Mouse (Mus musculus): ENCODE measurements around the gene Atp6v0b. TPM values are rescaled to one million over a fixed set of nuclear protein-coding genes. Genes with fewer than 3 reads are reported as not detected.

The Atp6v0b gene
- 137 and 146 TPM in 2 replicates for polyA plus RNA-seq (2011; ENCODE audit: insufficient read length, low read depth, missing spikeins)

DNA sequence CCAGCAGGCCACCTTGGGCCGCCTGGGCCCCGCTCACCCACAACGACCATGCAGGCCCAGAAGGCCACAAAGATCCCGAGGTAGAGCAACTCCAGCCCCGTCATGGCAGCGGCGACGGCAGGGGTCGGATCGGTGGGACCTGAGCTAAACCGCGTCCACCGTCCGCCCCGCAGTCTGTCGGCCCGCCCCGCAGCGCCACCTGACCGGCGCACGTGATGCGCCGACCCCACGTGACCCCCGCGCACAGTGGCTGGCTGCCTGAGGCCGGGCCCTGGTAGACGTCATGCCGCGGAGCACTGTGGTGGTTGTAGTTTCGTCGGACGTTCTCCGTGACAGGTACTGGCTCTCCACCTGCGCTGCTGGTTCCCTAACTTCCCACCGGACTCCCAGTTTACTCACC is at the start of gene Atp6v0b:
Gene Atp6v0b, minus strand, starts transcription at position 201 of the 400 bp plus-strand sequence.
- Histone ChIP-seq H3K4me1 (ENCODE audit: control insufficient read depth, insufficient read depth, low read length) (no peaks in the 10 kb centered on the region; the same call in 1 of the 2 replicates), H3K27ac (ENCODE audit: insufficient read depth, low read length) (no peak within 1 kb of the TSS), H3K4me3 (ENCODE audit: insufficient read depth, low read length) (peak within 1 kb of the TSS; percentile 76)
- TF ChIP-seq CTCF (IDR thresholded peaks at IDR 0.05; ENCODE audit: borderline replicate concordance, insufficient read depth, low read length) (no peak), POLR2A (IDR thresholded peaks at IDR 0.05; ENCODE audit: low read depth, low read length) (peak; percentile 80)

DNA sequence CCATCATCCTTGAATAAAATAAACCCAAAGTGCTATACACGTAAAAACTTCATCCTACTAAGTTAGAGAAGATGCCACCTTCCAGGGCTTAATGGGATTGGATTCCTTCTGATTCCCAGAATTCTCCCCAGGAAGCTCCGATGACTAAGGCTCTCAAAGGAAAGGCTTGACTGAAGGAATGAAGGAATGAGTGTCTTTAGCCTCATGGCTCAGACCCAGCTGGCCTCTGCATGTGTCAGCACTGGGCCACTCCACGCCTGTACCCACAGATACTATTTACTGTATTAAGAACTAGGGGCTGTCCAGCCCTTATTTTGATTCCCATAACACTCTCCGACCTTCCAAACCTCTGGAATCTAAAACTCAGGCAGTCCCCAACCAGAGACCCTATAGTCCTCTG is 46.9 kb upstream of the Atp6v0b start:
- Histone ChIP-seq H3K27ac (ENCODE audit: insufficient read depth, low read length) (peak overlapping the region; percentile 85), H3K4me3 (ENCODE audit: insufficient read depth, low read length) (no peak overlapping the region), H3K4me1 (ENCODE audit: control insufficient read depth, insufficient read depth, low read length) (peaks cover 9% of the 10 kb centered on the region; the same call in 1 of the 2 replicates)
- TF ChIP-seq CTCF (IDR thresholded peaks at IDR 0.05; ENCODE audit: borderline replicate concordance, insufficient read depth, low read length) = no peak
- no peak for TF ChIP-seq POLR2A (IDR thresholded peaks at IDR 0.05; ENCODE audit: low read depth, low read length)

DNA sequence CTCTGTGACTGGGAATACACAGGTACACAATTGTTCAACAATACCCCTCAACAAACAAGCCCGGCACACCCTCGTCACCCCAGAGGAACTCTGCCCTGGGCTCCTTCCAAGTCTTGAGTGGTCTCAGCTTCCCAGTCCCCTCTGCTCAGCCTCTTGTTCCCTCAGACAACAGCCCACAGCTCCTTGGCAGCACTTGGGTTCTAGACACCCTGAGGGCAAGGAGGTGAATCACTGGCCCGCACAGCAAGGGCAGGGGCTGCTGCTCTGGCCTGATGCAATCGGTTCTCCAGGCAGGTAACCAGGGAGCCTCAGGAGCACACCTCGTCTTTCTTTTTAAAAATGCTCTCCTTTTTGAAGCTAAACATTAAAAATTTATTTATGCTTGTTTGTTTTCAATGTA is 46.1 kb upstream of the Atp6v0b start:
- TF ChIP-seq CTCF (IDR thresholded peaks at IDR 0.05; ENCODE audit: borderline replicate concordance, insufficient read depth, low read length) (no peak), POLR2A (IDR thresholded peaks at IDR 0.05; ENCODE audit: low read depth, low read length) (no peak)
- Histone ChIP-seq H3K27ac (ENCODE audit: insufficient read depth, low read length) (peak overlapping the region; percentile 54; the same call in 1 of the 2 replicates), H3K4me1 (ENCODE audit: control insufficient read depth, insufficient read depth, low read length) (peaks cover 9% of the 10 kb centered on the region; the same call in 1 of the 2 replicates), H3K4me3 (ENCODE audit: insufficient read depth, low read length) (no peak overlapping the region)

DNA sequence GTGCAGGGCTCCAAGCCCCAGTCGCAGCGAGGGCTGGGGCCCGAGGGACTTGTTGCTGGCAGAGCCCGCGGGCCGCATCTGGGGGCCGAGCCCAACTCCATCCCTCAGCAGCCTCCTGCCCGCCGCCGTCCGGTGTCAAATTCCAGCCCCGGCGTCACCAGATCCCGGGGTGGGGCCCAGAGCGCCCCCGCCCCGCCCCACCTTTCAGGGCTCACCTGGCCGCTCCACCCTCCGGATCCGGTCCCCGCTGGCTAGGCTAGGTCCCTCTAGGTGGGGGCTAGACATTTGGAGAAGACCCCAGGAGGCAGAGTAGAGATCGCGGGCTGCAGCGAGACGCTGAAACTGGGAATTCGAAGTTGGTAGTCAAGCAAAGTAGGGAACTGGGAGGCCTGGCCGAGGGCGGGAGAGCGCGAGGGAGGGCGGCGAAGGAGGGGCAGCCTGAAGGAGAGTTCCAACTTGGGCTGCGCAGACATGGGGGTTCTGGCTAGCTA is 42.3 kb upstream of the Atp6v0b start, which contains the start of gene Artn:
Gene Artn, minus strand, starts transcription at position 373 of the 491 bp plus-strand sequence.
- H3K4me3 ChIP-seq (ENCODE audit: insufficient read depth, low read length) = peak within 1 kb of the TSS; percentile 16
- peaks cover 8% of the 10 kb centered on the region; the same call in 1 of the 2 replicates for H3K4me1 ChIP-seq (ENCODE audit: control insufficient read depth, insufficient read depth, low read length)
- H3K27ac ChIP-seq (ENCODE audit: insufficient read depth, low read length) = 0 out of 2 replicates have a peak within 1 kb of the TSS, but pooled peaks have one; percentile 2
- TF ChIP-seq CTCF (IDR thresholded peaks at IDR 0.05; ENCODE audit: borderline replicate concordance, insufficient read depth, low read length) (no peak), POLR2A (IDR thresholded peaks at IDR 0.05; ENCODE audit: low read depth, low read length) (0 out of 2 replicates have a peak, but pooled peaks have one; percentile 31)

DNA sequence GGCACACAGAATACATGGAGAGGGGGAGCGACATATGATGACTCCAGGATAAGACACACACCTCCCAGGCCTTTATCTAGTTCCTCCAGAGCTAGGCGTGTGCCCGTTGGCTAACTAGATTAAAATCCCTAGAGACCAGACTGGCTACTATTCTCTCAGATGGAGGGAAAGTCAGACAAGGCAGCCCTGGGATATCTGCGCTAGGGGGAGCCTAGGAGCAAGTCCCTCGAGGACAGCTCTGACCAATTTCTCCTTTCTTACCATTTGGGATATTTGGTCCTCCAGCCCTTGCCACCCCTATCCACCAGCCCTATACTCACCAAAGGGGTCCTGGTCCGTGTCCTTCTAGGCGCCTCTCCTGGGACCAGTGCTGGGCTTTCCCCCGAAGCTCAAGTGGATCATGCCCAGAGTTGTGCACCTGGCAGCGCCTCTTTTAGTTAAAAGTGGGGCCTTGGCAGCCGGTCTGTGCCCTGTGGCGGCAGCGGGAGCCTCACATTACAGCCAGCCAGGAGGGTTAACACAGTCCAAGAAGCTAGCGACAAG is 41.6 kb upstream of the Atp6v0b start:
- Histone ChIP-seq H3K4me1 (ENCODE audit: control insufficient read depth, insufficient read depth, low read length) (peaks cover 2% of the 10 kb centered on the region; the same call in 1 of the 2 replicates), H3K27ac (ENCODE audit: insufficient read depth, low read length) (0 out of 2 replicates have a peak overlapping the region, but pooled peaks have one; percentile 2), H3K4me3 (ENCODE audit: insufficient read depth, low read length) (peak overlapping the region; percentile 9; the same call in 1 of the 2 replicates)
- peak; percentile 47; the same call in 1 of the 2 replicates for TF ChIP-seq CTCF (IDR thresholded peaks at IDR 0.05; ENCODE audit: borderline replicate concordance, insufficient read depth, low read length)
- no peak for TF ChIP-seq POLR2A (IDR thresholded peaks at IDR 0.05; ENCODE audit: low read depth, low read length)

DNA sequence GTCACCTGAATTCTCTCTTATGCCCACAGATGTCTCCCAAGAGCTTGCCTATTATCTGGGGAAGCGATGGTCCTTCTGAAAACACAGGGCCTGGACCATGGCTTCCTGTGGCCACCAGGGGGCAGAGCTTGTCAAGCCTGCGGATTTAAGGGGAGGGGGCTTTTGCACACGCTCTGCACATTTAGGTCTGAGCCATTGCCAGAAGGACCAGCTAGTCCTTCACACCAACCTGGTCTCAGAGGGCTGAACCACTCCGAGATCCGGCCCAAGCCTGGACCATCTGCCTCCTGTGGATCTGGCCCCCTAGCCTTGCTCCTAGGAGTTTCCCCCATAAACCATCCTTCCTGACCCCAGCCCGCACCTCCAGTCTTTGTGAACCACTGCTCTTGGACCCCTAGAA is 41.1 kb upstream of the Atp6v0b start:
- Histone ChIP-seq H3K4me3 (ENCODE audit: insufficient read depth, low read length) (no peak overlapping the region), H3K27ac (ENCODE audit: insufficient read depth, low read length) (no peak overlapping the region), H3K4me1 (ENCODE audit: control insufficient read depth, insufficient read depth, low read length) (no peaks in the 10 kb centered on the region)
- TF ChIP-seq POLR2A (IDR thresholded peaks at IDR 0.05; ENCODE audit: low read depth, low read length) = no peak
- peak; percentile 47; the same call in 1 of the 2 replicates for TF ChIP-seq CTCF (IDR thresholded peaks at IDR 0.05; ENCODE audit: borderline replicate concordance, insufficient read depth, low read length)

DNA sequence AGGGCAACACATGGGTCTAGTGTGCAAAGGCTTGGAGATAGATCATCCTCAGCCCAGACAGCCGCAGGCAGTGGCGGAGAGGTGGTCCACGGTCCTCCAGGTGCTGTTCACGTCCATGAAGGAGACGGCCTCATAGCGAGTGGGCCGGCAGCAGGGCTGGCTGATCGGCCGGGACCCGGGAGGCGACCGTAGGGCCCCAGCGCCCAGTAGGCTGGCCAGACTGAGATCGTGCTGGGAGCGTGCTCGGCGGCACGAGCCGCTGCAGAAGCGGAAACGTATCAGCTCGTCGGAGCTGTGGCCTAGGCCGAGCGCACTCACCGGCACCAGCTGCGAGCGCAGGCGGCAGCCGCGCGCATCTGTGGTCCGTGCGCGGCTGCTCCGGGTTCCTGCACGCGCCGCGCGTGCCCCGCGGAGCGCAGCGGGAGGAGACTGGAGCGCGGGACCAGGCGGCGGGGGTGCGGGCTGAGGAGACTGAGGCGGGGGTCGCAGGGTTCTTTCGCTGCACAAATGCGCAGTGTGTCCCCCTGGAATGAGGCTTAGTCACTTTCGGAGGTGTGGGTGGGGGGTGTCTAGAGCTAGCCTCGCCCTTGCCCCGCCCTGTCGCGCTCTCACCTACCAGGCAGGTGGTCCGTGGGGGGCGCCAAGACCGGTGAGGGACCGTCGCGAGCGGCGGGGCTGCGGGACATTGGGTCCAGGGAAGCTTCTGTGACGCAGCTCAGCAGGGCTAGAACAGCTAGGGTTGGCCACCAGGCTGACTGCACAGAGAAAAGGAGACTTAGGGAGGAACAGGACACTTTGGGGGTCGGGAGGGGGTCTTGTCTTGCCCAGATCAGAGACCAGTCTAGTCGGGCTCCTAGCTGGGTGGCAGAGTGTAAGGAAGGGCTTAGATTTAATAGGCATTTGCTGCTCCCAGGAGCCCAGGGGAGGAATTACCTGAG is 39.7 kb upstream of the Atp6v0b start:
- Histone ChIP-seq H3K4me3 (ENCODE audit: insufficient read depth, low read length) (peak overlapping the region; percentile 11; the same call in 1 of the 2 replicates), H3K4me1 (ENCODE audit: control insufficient read depth, insufficient read depth, low read length) (no peaks in the 10 kb centered on the region), H3K27ac (ENCODE audit: insufficient read depth, low read length) (no peak overlapping the region)
- TF ChIP-seq POLR2A (IDR thresholded peaks at IDR 0.05; ENCODE audit: low read depth, low read length) (no peak), CTCF (IDR thresholded peaks at IDR 0.05; ENCODE audit: borderline replicate concordance, insufficient read depth, low read length) (no peak)

DNA sequence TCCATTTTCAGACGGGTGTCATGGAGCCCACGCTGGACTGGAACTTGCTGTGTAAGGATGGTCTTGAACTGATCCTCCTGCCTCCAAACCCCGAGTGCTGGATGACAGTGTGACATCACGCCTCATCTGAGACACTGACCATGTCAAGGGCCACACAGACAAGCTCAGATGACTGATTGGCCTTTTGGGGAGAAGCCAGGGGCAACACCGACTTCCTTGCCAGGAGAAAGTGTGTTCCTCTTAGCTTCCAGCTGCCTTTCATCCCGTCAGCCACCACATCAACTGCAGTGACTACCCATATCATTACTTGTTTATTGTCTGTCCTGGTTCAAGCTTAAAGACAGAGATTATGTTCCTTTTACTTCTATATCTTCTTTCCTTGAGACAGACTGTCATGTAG is 37.8 kb upstream of the Atp6v0b start:
- TF ChIP-seq CTCF (IDR thresholded peaks at IDR 0.05; ENCODE audit: borderline replicate concordance, insufficient read depth, low read length) (no peak), POLR2A (IDR thresholded peaks at IDR 0.05; ENCODE audit: low read depth, low read length) (no peak)
- no peak overlapping the region for H3K27ac ChIP-seq (ENCODE audit: insufficient read depth, low read length)
- H3K4me1 ChIP-seq (ENCODE audit: control insufficient read depth, insufficient read depth, low read length) = no peaks in the 10 kb centered on the region
- H3K4me3 ChIP-seq (ENCODE audit: insufficient read depth, low read length) = no peak overlapping the region

DNA sequence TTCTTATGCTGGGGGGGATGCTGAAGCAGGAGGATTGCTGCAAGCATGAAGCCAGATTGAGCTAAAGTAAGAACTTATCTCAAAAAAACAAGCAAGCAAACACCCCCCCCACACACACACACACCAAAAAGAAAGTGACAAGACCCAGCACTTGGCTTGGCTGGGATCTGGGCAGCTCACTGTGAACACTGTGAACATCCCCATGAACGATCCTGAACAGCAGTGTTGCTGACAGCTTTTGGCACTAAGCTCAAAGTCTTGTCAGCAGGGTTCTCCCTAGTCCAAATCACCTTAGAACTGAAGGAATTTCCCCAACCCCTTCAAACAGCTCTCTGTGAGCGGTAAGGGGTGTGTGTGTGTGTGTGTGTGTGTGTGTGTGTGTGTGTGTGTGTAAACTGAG is 36.3 kb upstream of the Atp6v0b start:
- Histone ChIP-seq H3K27ac (ENCODE audit: insufficient read depth, low read length) (no peak overlapping the region), H3K4me1 (ENCODE audit: control insufficient read depth, insufficient read depth, low read length) (no peaks in the 10 kb centered on the region), H3K4me3 (ENCODE audit: insufficient read depth, low read length) (no peak overlapping the region)
- TF ChIP-seq CTCF (IDR thresholded peaks at IDR 0.05; ENCODE audit: borderline replicate concordance, insufficient read depth, low read length) = no peak
- TF ChIP-seq POLR2A (IDR thresholded peaks at IDR 0.05; ENCODE audit: low read depth, low read length) = no peak

All from embryonic fibroblast, embryonic 13.5 days (primary cell).